Mouse (Mus musculus) embryonic facial prominence, embryonic 13.5 days (tissue): ENCODE measurements around the gene Ly6g6d. TPM values are rescaled to one million over a fixed set of nuclear protein-coding genes. Genes with fewer than 3 reads are reported as not detected.

Experiments
- ATAC-seq: fragments of 200-750 bp; cut with Nextera tagmentation; 2 replicates; pipeline ENCODE4 v1.8.0; 2017; ENCODE audit warnings: low read depth; ENCODE audit not compliant: insufficient number of reproducible peaks, insufficient read depth, low FRiP score, low TSS enrichment
- H3K27ac ChIP-seq: fragments of 300-500 bp; sonication (generic); 2 replicates; pipeline ENCODE4 v1.5.1; 2015; ENCODE audit warnings: moderate library complexity, mild to moderate bottlenecking, inconsistent platforms
- H3K27me3 ChIP-seq: fragments of 300-500 bp; sonication (generic); 2 replicates; pipeline ENCODE4 v1.6.1; 2015; ENCODE audit warnings: mild to moderate bottlenecking, inconsistent platforms
- H3K36me3 ChIP-seq: fragments of 300-500 bp; sonication (generic); 2 replicates; pipeline ENCODE4 v1.6.1; 2015; ENCODE audit warnings: mild to moderate bottlenecking, inconsistent platforms
- H3K4me1 ChIP-seq: fragments of 300-500 bp; sonication (generic); 2 replicates; pipeline ENCODE4 v1.6.1; 2015; ENCODE audit warnings: inconsistent platforms
- H3K4me2 ChIP-seq: fragments of 300-500 bp; sonication (generic); 2 replicates; pipeline ENCODE4 v1.6.1; 2015; ENCODE audit warnings: moderate library complexity, mild to moderate bottlenecking, inconsistent platforms
- H3K4me3 ChIP-seq: fragments of 300-500 bp; sonication (generic); 2 replicates; pipeline ENCODE4 v1.5.1; 2015; ENCODE audit warnings: mild to moderate bottlenecking, inconsistent platforms
- H3K9ac ChIP-seq: fragments of 300-500 bp; sonication (generic); 2 replicates; pipeline ENCODE4 v1.6.1; 2015; ENCODE audit warnings: mild to moderate bottlenecking, inconsistent platforms
- H3K9me3 ChIP-seq: fragments of 300-500 bp; sonication (generic); 2 replicates; pipeline ENCODE4 v1.6.1; 2016; ENCODE audit warnings: inconsistent platforms
- WGBS: fragments of 180-500 bp; shearing (Covaris S2); methylation state at CpG from one replicate; pipeline ENCODE4 v1.1.7; 2015; ENCODE audit warnings: mixed read lengths; 5-methylcytosine and 5-hydroxymethylcytosine counted together
- polyA plus RNA-seq: library from polyadenylated mRNA; unstranded; fragments of >200 nt; fragmentation: Nextera tagmentation; extraction: Ambion mirVana; gene quantifications from 2 replicates; pipeline ENCODE4 v1.2.1, GENCODE M21; 2015

Ly6g6d gene
- polyA plus RNA-seq, 1 experiment from 2014 or later: 0.77 TPM

GRCm38 (mm10) chr17:35115046-35116019, 37.5 kb upstream of the Ly6g6d start, which contains the start of gene Ly6g5b:
Ly6g5b (minus strand) TSS chr17:35115428.
- Histone ChIP-seq H3K4me1 (peaks cover 8% of the 10 kb centered on the region), H3K9me3 (no peaks in the 10 kb centered on the region), H3K9ac (no peak within 1 kb of the TSS), H3K27me3 (no peaks in the 10 kb centered on the region), H3K4me3 (no peak within 1 kb of the TSS), H3K36me3 (peaks cover 56% of the 10 kb centered on the region), H3K4me2 (no peak within 1 kb of the TSS), H3K27ac (no peak within 1 kb of the TSS)
- ATAC-seq: no peak
- 85% methylated on average over 8 of the region's 8 CpGs for WGBS

GRCm38 (mm10) chr17:35111774-35112173, 33.9 kb upstream of the Ly6g6d start:
- Histone ChIP-seq H3K27me3 (no peaks in the 10 kb centered on the region), H3K9me3 (no peaks in the 10 kb centered on the region), H3K36me3 (peaks cover 30% of the 10 kb centered on the region), H3K4me3 (no peak overlapping the region), H3K4me2 (no peak overlapping the region), H3K9ac (no peak overlapping the region), H3K4me1 (no peaks in the 10 kb centered on the region), H3K27ac (no peak overlapping the region)
- no peak for ATAC-seq
- 77% methylated on average over 9 of the region's 9 CpGs for WGBS

GRCm38 (mm10) chr17:35108097-35108496, 30.2 kb upstream of the Ly6g6d start, which contains the start of gene Ly6g5c:
Ly6g5c (plus strand) TSS chr17:35108279.
- no peak within 1 kb of the TSS for H3K9ac ChIP-seq
- no peak within 1 kb of the TSS for H3K4me3 ChIP-seq
- H3K9me3 ChIP-seq: no peaks in the 10 kb centered on the region
- no peak within 1 kb of the TSS for H3K4me2 ChIP-seq
- peaks cover 8% of the 10 kb centered on the region; the same call in 1 of the 2 replicates for H3K4me1 ChIP-seq
- peaks cover 11% of the 10 kb centered on the region for H3K36me3 ChIP-seq
- 89% methylated on average over 6 of the region's 6 CpGs for WGBS
- no peak within 1 kb of the TSS for H3K27ac ChIP-seq
- H3K27me3 ChIP-seq: no peaks in the 10 kb centered on the region
- ATAC-seq: no peak

- Histone ChIP-seq H3K9me3 (no peaks in the 10 kb centered on the region), H3K36me3 (peaks cover 27% of the 10 kb centered on the region), H3K27ac (no peak overlapping the region), H3K27me3 (no peaks in the 10 kb centered on the region), H3K9ac (no peak overlapping the region), H3K4me3 (no peak overlapping the region), H3K4me2 (peak overlapping the region; percentile 39; the same call in 1 of the 2 replicates), H3K4me1 (peaks cover 8% of the 10 kb centered on the region; the same call in 1 of the 2 replicates)
- WGBS: 62% methylated on average over 3 of the region's 3 CpGs
- ATAC-seq: no peak
Measured at GRCm38 (mm10) chr17:35106522-35106921, 28.7 kb upstream of the Ly6g6d start.

- Histone ChIP-seq H3K9ac (peak overlapping the region; percentile 37), H3K4me3 (no peak overlapping the region), H3K27me3 (no peaks in the 10 kb centered on the region), H3K36me3 (peaks cover 33% of the 10 kb centered on the region), H3K4me1 (peaks cover 8% of the 10 kb centered on the region; the same call in 1 of the 2 replicates), H3K4me2 (peak overlapping the region; percentile 39), H3K27ac (no peak overlapping the region), H3K9me3 (no peaks in the 10 kb centered on the region)
- 24% methylated on average over 13 of the region's 13 CpGs for WGBS
- ATAC-seq: no peak
Measured at GRCm38 (mm10) chr17:35105740-35106389, 28.0 kb upstream of the Ly6g6d start.

- H3K9me3 ChIP-seq: no peaks in the 10 kb centered on the region
- no peak overlapping the region for H3K27ac ChIP-seq
- WGBS: 81% methylated on average over 6 of the region's 6 CpGs
- peaks cover 44% of the 10 kb centered on the region for H3K36me3 ChIP-seq
- H3K9ac ChIP-seq: 0 out of 2 replicates have a peak overlapping the region, but pooled peaks have one; percentile 44
- H3K4me1 ChIP-seq: peaks cover 8% of the 10 kb centered on the region; the same call in 1 of the 2 replicates
- H3K4me3 ChIP-seq: no peak overlapping the region
- H3K27me3 ChIP-seq: no peaks in the 10 kb centered on the region
- H3K4me2 ChIP-seq: no peak overlapping the region
- ATAC-seq: no peak
Measured at GRCm38 (mm10) chr17:35104754-35105153, 26.9 kb upstream of the Ly6g6d start.

- peaks cover 51% of the 10 kb centered on the region for H3K36me3 ChIP-seq
- WGBS: 87% methylated on average over 7 of the region's 7 CpGs
Measured at GRCm38 (mm10) chr17:35104079-35104478, 26.2 kb upstream of the Ly6g6d start.

GRCm38 (mm10) chr17:35103221-35103690, 25.4 kb upstream of the Ly6g6d start:
- Histone ChIP-seq H3K4me2 (no peak overlapping the region), H3K4me1 (peaks cover 8% of the 10 kb centered on the region; the same call in 1 of the 2 replicates), H3K4me3 (no peak overlapping the region), H3K36me3 (peaks cover 59% of the 10 kb centered on the region), H3K27me3 (no peaks in the 10 kb centered on the region), H3K9me3 (no peaks in the 10 kb centered on the region), H3K9ac (no peak overlapping the region), H3K27ac (no peak overlapping the region)
- no peak for ATAC-seq
- 71% methylated on average over 6 of the region's 6 CpGs for WGBS

More at GRCm38 (mm10) chr17:35104079-35104478, 26.2 kb upstream of the Ly6g6d start:
- no peak overlapping the region for H3K4me3 ChIP-seq
- no peaks in the 10 kb centered on the region for H3K9me3 ChIP-seq
- no peak overlapping the region for H3K27ac ChIP-seq
- ATAC-seq: no peak
- H3K9ac ChIP-seq: 0 out of 2 replicates have a peak overlapping the region, but pooled peaks have one; percentile 46
- H3K4me2 ChIP-seq: no peak overlapping the region
- H3K4me1 ChIP-seq: peaks cover 8% of the 10 kb centered on the region; the same call in 1 of the 2 replicates
- no peaks in the 10 kb centered on the region for H3K27me3 ChIP-seq

GRCm38 (mm10) chr17:35102299-35102698, 24.4 kb upstream of the Ly6g6d start:
- 73% methylated on average over 7 of the region's 8 CpGs for WGBS
- Histone ChIP-seq H3K36me3 (peaks cover 69% of the 10 kb centered on the region), H3K27me3 (no peaks in the 10 kb centered on the region), H3K9me3 (no peaks in the 10 kb centered on the region), H3K9ac (peak overlapping the region; percentile 32; the same call in 1 of the 2 replicates), H3K4me3 (no peak overlapping the region), H3K27ac (no peak overlapping the region), H3K4me2 (no peak overlapping the region), H3K4me1 (peaks cover 8% of the 10 kb centered on the region; the same call in 1 of the 2 replicates)
- no peak for ATAC-seq

- H3K9ac ChIP-seq: no peak overlapping the region
- no peak overlapping the region for H3K4me2 ChIP-seq
- H3K27me3 ChIP-seq: no peaks in the 10 kb centered on the region
- 90% methylated on average over 11 of the region's 11 CpGs for WGBS
- H3K9me3 ChIP-seq: no peaks in the 10 kb centered on the region
- ATAC-seq: no peak
- H3K4me3 ChIP-seq: no peak overlapping the region
- no peak overlapping the region for H3K27ac ChIP-seq
- peaks cover 80% of the 10 kb centered on the region for H3K36me3 ChIP-seq
- H3K4me1 ChIP-seq: peaks cover 6% of the 10 kb centered on the region; the same call in 1 of the 2 replicates
Measured at GRCm38 (mm10) chr17:35101161-35101560, 23.3 kb upstream of the Ly6g6d start.

GRCm38 (mm10) chr17:35100196-35100765, 22.4 kb upstream of the Ly6g6d start:
- Histone ChIP-seq H3K4me2 (no peak overlapping the region), H3K27ac (no peak overlapping the region), H3K27me3 (no peaks in the 10 kb centered on the region), H3K9ac (no peak overlapping the region), H3K4me3 (no peak overlapping the region), H3K9me3 (no peaks in the 10 kb centered on the region), H3K4me1 (no peaks in the 10 kb centered on the region), H3K36me3 (peaks cover 89% of the 10 kb centered on the region)
- WGBS: 80% methylated on average over 10 of the region's 10 CpGs
- ATAC-seq: no peak
